Mouse (Mus musculus) intestine, embryonic 15.5 days (tissue): ENCODE measurements around the gene Shisa5. TPM values are rescaled to one million over a fixed set of nuclear protein-coding genes. Genes with fewer than 3 reads are reported as not detected.

Experiments used
- ATAC-seq: fragments of 200-750 bp; cut with Nextera tagmentation; 2 replicates; pipeline ENCODE4 v1.8.0; 2017; ENCODE audit warnings: moderate TSS enrichment, moderate library complexity
- H3K27ac ChIP-seq: fragments of 300-500 bp; sonication (generic); 2 replicates; pipeline ENCODE4 v1.5.1; 2015; ENCODE audit warnings: mild to moderate bottlenecking, inconsistent platforms
- H3K27me3 ChIP-seq: fragments of 300-500 bp; sonication (generic); replicated peaks from 2 replicates; pipeline ENCODE4 v1.6.1; 2015; ENCODE audit warnings: inconsistent platforms
- H3K36me3 ChIP-seq: fragments of 300-500 bp; sonication (generic); 2 replicates; pipeline ENCODE4 v1.6.1; 2015; ENCODE audit warnings: inconsistent platforms
- H3K4me1 ChIP-seq: fragments of 300-500 bp; sonication (generic); replicated peaks from 2 replicates; pipeline ENCODE4 v1.6.1; 2015; ENCODE audit warnings: inconsistent platforms
- H3K4me2 ChIP-seq: fragments of 300-500 bp; sonication (generic); replicated peaks from 2 replicates; pipeline ENCODE4 v1.6.1; 2015; ENCODE audit warnings: mild to moderate bottlenecking, inconsistent platforms
- H3K4me3 ChIP-seq: fragments of 300-500 bp; sonication (generic); replicated peaks from 2 replicates; pipeline ENCODE4 v1.5.1; 2015; ENCODE audit warnings: inconsistent platforms
- H3K9ac ChIP-seq: fragments of 300-500 bp; sonication (generic); 2 replicates; pipeline ENCODE4 v1.6.1; 2015; ENCODE audit warnings: inconsistent platforms
- H3K9me3 ChIP-seq: fragments of 300-500 bp; sonication (generic); 2 replicates; pipeline ENCODE4 v1.6.1; 2016; ENCODE audit warnings: inconsistent platforms
- WGBS: fragments of 180-500 bp; shearing (Covaris S2); methylation state at CpG from one replicate; pipeline ENCODE4 v1.1.7; 2015; 5-methylcytosine and 5-hydroxymethylcytosine counted together
- polyA plus RNA-seq: library from polyadenylated mRNA; unstranded; fragments of >200 nt; fragmentation: Nextera tagmentation; extraction: Ambion mirVana; gene quantifications from 2 replicates; pipeline ENCODE4 v1.2.1, GENCODE M21; 2015

The Shisa5 gene
- polyA plus RNA-seq, 1 experiment from 2014 or later: 112 TPM

GRCm38 (mm10) chr9:109007025-109007780 is 31.2 kb upstream of the Shisa5 start:
- no peaks in the 10 kb centered on the region for H3K9me3 ChIP-seq
- 0 out of 2 replicates have a peak, but pooled peaks cover 5% of the 10 kb centered on the region for H3K4me1 ChIP-seq
- ATAC-seq: no peak
- no peak overlapping the region for H3K27ac ChIP-seq
- no peak overlapping the region for H3K9ac ChIP-seq
- H3K36me3 ChIP-seq: no peaks in the 10 kb centered on the region
- no peaks in the 10 kb centered on the region for H3K27me3 ChIP-seq
- no peak overlapping the region for H3K4me3 ChIP-seq
- no peak overlapping the region for H3K4me2 ChIP-seq
- WGBS: 84% methylated on average over 21 of the region's 21 CpGs

- ATAC-seq: no peak
- Histone ChIP-seq H3K4me3 (no peak overlapping the region), H3K36me3 (no peaks in the 10 kb centered on the region), H3K4me1 (0 out of 2 replicates have a peak, but pooled peaks cover 5% of the 10 kb centered on the region), H3K9me3 (no peaks in the 10 kb centered on the region), H3K4me2 (no peak overlapping the region), H3K27me3 (no peaks in the 10 kb centered on the region), H3K27ac (no peak overlapping the region), H3K9ac (no peak overlapping the region)
- WGBS: 84% methylated on average over 9 of the region's 9 CpGs
Measured at GRCm38 (mm10) chr9:109008081-109008480, 30.3 kb upstream of the Shisa5 start.

GRCm38 (mm10) chr9:109008994-109009635 is 29.2 kb upstream of the Shisa5 start:
- Histone ChIP-seq H3K4me3 (no peak overlapping the region), H3K27me3 (no peaks in the 10 kb centered on the region), H3K36me3 (no peaks in the 10 kb centered on the region), H3K9ac (no peak overlapping the region), H3K27ac (no peak overlapping the region), H3K4me1 (0 out of 2 replicates have a peak, but pooled peaks cover 5% of the 10 kb centered on the region), H3K4me2 (no peak overlapping the region), H3K9me3 (no peaks in the 10 kb centered on the region)
- 66% methylated on average over 10 of the region's 10 CpGs for WGBS
- no peak for ATAC-seq

GRCm38 (mm10) chr9:109009636-109010315 is 28.6 kb upstream of the Shisa5 start:
- Histone ChIP-seq H3K27ac (no peak overlapping the region), H3K4me1 (0 out of 2 replicates have a peak, but pooled peaks cover 5% of the 10 kb centered on the region), H3K4me3 (no peak overlapping the region), H3K4me2 (no peak overlapping the region), H3K27me3 (no peaks in the 10 kb centered on the region), H3K36me3 (no peaks in the 10 kb centered on the region), H3K9ac (no peak overlapping the region), H3K9me3 (no peaks in the 10 kb centered on the region)
- peak; percentile 41; the same call in 1 of the 2 replicates for ATAC-seq
- 42% methylated on average over 17 of the region's 17 CpGs for WGBS

GRCm38 (mm10) chr9:109010316-109010690 is 28.1 kb upstream of the Shisa5 start:
- no peak overlapping the region for H3K4me3 ChIP-seq
- no peak overlapping the region for H3K27ac ChIP-seq
- 64% methylated on average over 14 of the region's 14 CpGs for WGBS
- no peak for ATAC-seq
- H3K27me3 ChIP-seq: no peaks in the 10 kb centered on the region
- H3K4me2 ChIP-seq: no peak overlapping the region
- H3K4me1 ChIP-seq: 0 out of 2 replicates have a peak, but pooled peaks cover 5% of the 10 kb centered on the region
- no peaks in the 10 kb centered on the region for H3K36me3 ChIP-seq
- no peak overlapping the region for H3K9ac ChIP-seq
- no peaks in the 10 kb centered on the region for H3K9me3 ChIP-seq

- Histone ChIP-seq H3K4me3 (no peak overlapping the region), H3K27me3 (no peaks in the 10 kb centered on the region), H3K4me1 (no peaks in the 10 kb centered on the region), H3K4me2 (no peak overlapping the region), H3K9me3 (no peaks in the 10 kb centered on the region), H3K9ac (no peak overlapping the region), H3K27ac (no peak overlapping the region), H3K36me3 (no peaks in the 10 kb centered on the region)
- ATAC-seq: peak; percentile 83
- WGBS: 44% methylated on average over 8 of the region's 8 CpGs
Measured at GRCm38 (mm10) chr9:109015397-109015796, 23.0 kb upstream of the Shisa5 start.

- no peak overlapping the region for H3K9ac ChIP-seq
- H3K9me3 ChIP-seq: no peaks in the 10 kb centered on the region
- H3K27ac ChIP-seq: no peak overlapping the region
- no peaks in the 10 kb centered on the region for H3K4me1 ChIP-seq
- no peaks in the 10 kb centered on the region for H3K27me3 ChIP-seq
- H3K4me2 ChIP-seq: no peak overlapping the region
- H3K4me3 ChIP-seq: no peak overlapping the region
- ATAC-seq: no peak
- 55% methylated on average over 11 of the region's 11 CpGs for WGBS
- no peaks in the 10 kb centered on the region for H3K36me3 ChIP-seq
Measured at GRCm38 (mm10) chr9:109016973-109017604, 21.3 kb upstream of the Shisa5 start.

- no peak for ATAC-seq
- WGBS: 80% methylated on average over 4 of the region's 4 CpGs
- Histone ChIP-seq H3K4me2 (no peak overlapping the region), H3K9me3 (no peaks in the 10 kb centered on the region), H3K9ac (no peak overlapping the region), H3K4me1 (no peaks in the 10 kb centered on the region), H3K27me3 (no peaks in the 10 kb centered on the region), H3K27ac (no peak overlapping the region), H3K36me3 (no peaks in the 10 kb centered on the region), H3K4me3 (no peak overlapping the region)
Measured at GRCm38 (mm10) chr9:109021428-109021827, 16.9 kb upstream of the Shisa5 start.

GRCm38 (mm10) chr9:109022866-109023685 is 15.3 kb upstream of the Shisa5 start:
- Histone ChIP-seq H3K36me3 (no peaks in the 10 kb centered on the region; the same call in 1 of the 2 replicates), H3K9ac (no peak overlapping the region), H3K27ac (no peak overlapping the region), H3K4me3 (no peak overlapping the region), H3K4me2 (no peak overlapping the region), H3K4me1 (no peaks in the 10 kb centered on the region), H3K27me3 (no peaks in the 10 kb centered on the region), H3K9me3 (no peaks in the 10 kb centered on the region)
- 83% methylated on average over 17 of the region's 17 CpGs for WGBS
- ATAC-seq: no peak

- Histone ChIP-seq H3K36me3 (no peaks in the 10 kb centered on the region; the same call in 1 of the 2 replicates), H3K4me3 (no peak overlapping the region), H3K27ac (no peak overlapping the region), H3K4me2 (no peak overlapping the region), H3K4me1 (no peaks in the 10 kb centered on the region), H3K9ac (no peak overlapping the region), H3K9me3 (no peaks in the 10 kb centered on the region), H3K27me3 (no peaks in the 10 kb centered on the region)
- no peak for ATAC-seq
- 79% methylated on average over 8 of the region's 8 CpGs for WGBS
Measured at GRCm38 (mm10) chr9:109027521-109027920, 10.8 kb upstream of the Shisa5 start.

GRCm38 (mm10) chr9:109028421-109028820 is 9.9 kb upstream of the Shisa5 start:
- H3K27me3 ChIP-seq: no peaks in the 10 kb centered on the region
- H3K36me3 ChIP-seq: no peaks in the 10 kb centered on the region; the same call in 1 of the 2 replicates
- H3K9me3 ChIP-seq: no peaks in the 10 kb centered on the region
- H3K27ac ChIP-seq: no peak overlapping the region
- no peak overlapping the region for H3K4me2 ChIP-seq
- H3K9ac ChIP-seq: no peak overlapping the region
- no peak for ATAC-seq
- no peak overlapping the region for H3K4me3 ChIP-seq
- 81% methylated on average over 3 of the region's 3 CpGs for WGBS
- no peaks in the 10 kb centered on the region for H3K4me1 ChIP-seq
